Mouse (Mus musculus) left cerebral cortex, postnatal 14 days (tissue): ENCODE data around the gene Rrp1b. TPM values are rescaled to one million over a fixed set of nuclear protein-coding genes. Genes with fewer than 3 reads are reported as not detected.

Experiments
- DNase-seq, 2 experiments: peaks; one replicate each; pipeline ENCODE4 v3.0.0; 2021 to 2022; ENCODE audit warnings: low spot score in 2 of 2, mixed read lengths in 1 of 2
- intact Hi-C: fragments of 180-260 bp; cut with DNase I; formaldehyde crosslinking; loops from one replicate; pipeline ENCODE4 v1.15.1; 2025
- total RNA-seq, 2 experiments: library from RNA; stranded (reverse); gene quantifications; 2 replicates each; pipeline ENCODE4 v1.2.3; 2021

Gene Rrp1b
- total RNA-seq, 2 experiments from 2014 or later, result 18.2 to 21.2 TPM

GRCm38 (mm10) chr17:32109201-32109940 is 73.5 kb downstream of the Rrp1b start:
- intact Hi-C loops, result no loop called here
- no peak for DNase-seq

- no peak for DNase-seq
- intact Hi-C loops, result no loop called here
These were observed 74.5 kb downstream of the Rrp1b start for GRCm38 (mm10) chr17:32110424-32110823.

DNA sequence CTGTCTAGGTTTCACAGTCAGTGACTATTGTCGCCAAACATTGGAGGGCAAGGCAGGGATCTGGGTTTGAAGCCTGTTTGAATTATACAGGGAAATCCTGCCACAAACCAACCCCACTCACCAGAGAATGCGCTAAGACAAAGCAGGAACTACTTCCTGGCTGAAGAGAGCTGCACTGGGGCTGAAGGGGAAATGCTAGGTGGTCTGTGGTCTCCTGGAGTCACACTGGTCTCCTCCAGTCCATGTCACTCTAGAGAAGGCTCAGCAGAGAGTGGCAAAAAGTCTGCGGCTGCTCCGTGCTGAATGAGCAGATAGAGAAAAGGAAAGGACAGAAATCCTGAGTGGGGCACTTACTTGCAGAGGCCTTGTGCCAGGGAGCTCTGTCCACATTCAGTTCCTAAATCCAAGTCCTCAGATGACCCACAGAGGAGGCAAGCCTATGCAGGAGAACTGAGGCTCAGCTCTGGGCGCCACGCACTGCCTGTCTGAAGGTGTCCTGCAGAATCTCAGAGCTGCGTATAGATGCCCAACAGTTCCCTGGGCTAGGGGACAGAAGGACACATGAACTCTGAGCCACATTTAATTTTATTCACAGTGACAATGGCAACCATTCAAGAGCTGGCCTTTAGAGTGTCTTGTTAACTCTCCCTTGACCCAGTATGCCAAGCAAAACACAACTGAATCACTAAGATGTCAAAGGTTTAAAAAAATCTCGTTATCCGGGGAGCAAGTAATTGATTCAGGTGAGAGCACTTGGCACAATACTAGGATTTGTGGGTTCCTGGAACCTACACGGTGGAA is 75.3 kb downstream of the Rrp1b start:
- intact Hi-C loops, result no loop called here
- no peak for DNase-seq

Other genes starting within 250 kb of the Rrp1b start
- gene Sik1, start 180.3 kb upstream of the Rrp1b start, total RNA-seq, result 10 to 100 TPM; 18.8 to 21.6 TPM
- under 1 TPM; 0.68 to 0.80 TPM for gene Hsf2bp, start 249 bp downstream of the Rrp1b start, total RNA-seq
- gene Notch3, start 130.8 kb downstream of the Rrp1b start, total RNA-seq, result 10 to 100 TPM; 13.8 to 15.4 TPM
- gene Ephx3, start 153.4 kb downstream of the Rrp1b start, total RNA-seq, result under 1 TPM; 0.26 to 0.27 TPM
- 100 to 1,000 TPM; 118 to 129 TPM for gene Brd4, start 248.6 kb downstream of the Rrp1b start, total RNA-seq